Mouse (Mus musculus) CH12.LX (cell line): ENCODE measurements around the gene Gm21992.

Source experiments
- CTCF ChIP-seq, 2 experiments: IDR thresholded peaks in 1 of 2; conservative IDR thresholded peaks in 1 of 2; 2 replicates each; pipeline ENCODE4 v1.5.1; 2011 to 2012; ENCODE audit warnings: low read depth in 2 of 2, low read length in 2 of 2, improper control_type of control experiment in 1 of 2, inconsistent platforms in 1 of 2, mild to moderate bottlenecking in 1 of 2, moderate library complexity in 1 of 2
- GABPA ChIP-seq: IDR thresholded peaks from 2 replicates; pipeline ENCODE4 v1.6.1; 2012; ENCODE audit warnings: low read depth, low read length, improper control_type of control experiment, inconsistent platforms; ENCODE audit not compliant: insufficient replicate concordance
- MAFK ChIP-seq: IDR thresholded peaks from 2 replicates; pipeline ENCODE4 v1.6.1; 2011; ENCODE audit warnings: low read length, improper control_type of control experiment; ENCODE audit not compliant: insufficient replicate concordance
- MAX ChIP-seq: IDR thresholded peaks from 2 replicates; pipeline ENCODE4 v1.6.1; 2011; ENCODE audit warnings: low read length, improper control_type of control experiment
- MAZ ChIP-seq: IDR thresholded peaks from 2 replicates; pipeline ENCODE4 v1.6.1; 2012; ENCODE audit warnings: low read depth, mild to moderate bottlenecking, inconsistent platforms, low read length, improper control_type of control experiment, moderate library complexity
- POLR2A ChIP-seq: IDR thresholded peaks from 2 replicates; pipeline ENCODE4 v1.6.1; 2011; ENCODE audit warnings: low read depth, mild to moderate bottlenecking, improper control_type of control experiment, low read length
- SMC3 ChIP-seq: IDR thresholded peaks from 2 replicates; pipeline ENCODE4 v1.6.1; 2011; ENCODE audit warnings: low read depth, low read length, improper control_type of control experiment
- UBTF ChIP-seq: IDR thresholded peaks from 2 replicates; pipeline ENCODE4 v1.6.1; 2012; ENCODE audit warnings: low read depth, mild to moderate bottlenecking, inconsistent platforms, low read length, improper control_type of control experiment, moderate library complexity
- ZKSCAN1 ChIP-seq: IDR thresholded peaks from 2 replicates; pipeline ENCODE4 v1.6.1; 2012; ENCODE audit warnings: low read depth, inconsistent platforms, low read length, improper control_type of control experiment, borderline replicate concordance
- ZNF384 ChIP-seq: IDR thresholded peaks from 2 replicates; pipeline ENCODE4 v1.6.1; 2012; ENCODE audit warnings: low read depth, low read length, improper control_type of control experiment, inconsistent platforms

DNA sequence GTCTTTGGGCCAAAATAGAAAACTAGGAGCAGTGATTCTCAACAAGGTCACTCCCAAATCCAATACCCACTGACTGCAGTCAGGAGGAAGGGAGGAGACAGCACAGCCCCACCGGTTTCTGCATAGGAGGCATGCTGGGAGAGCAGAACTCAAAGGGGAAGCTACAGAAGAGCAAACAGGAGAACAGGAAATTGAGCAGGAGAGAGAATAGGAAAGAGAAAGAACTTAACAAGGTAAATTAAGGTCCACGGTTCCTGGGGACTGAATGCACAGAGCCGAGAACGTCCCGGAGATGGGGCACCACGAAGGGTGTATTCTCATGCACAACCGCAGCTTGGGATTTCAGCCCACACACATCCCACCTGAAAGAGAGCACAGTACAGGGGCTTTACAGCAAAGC, 26.2 kb downstream of the Gm21992 start:
- no peak for TF ChIP-seq SMC3
- TF ChIP-seq MAFK, result no peak
- no peak for TF ChIP-seq GABPA
- TF ChIP-seq POLR2A, result no peak
- TF ChIP-seq ZKSCAN1, result no peak
- TF ChIP-seq MAZ, result no peak
- TF ChIP-seq CTCF (conservative IDR thresholded peaks at IDR 0.05 in 1 of 2, IDR thresholded peaks at IDR 0.05 in 1 of 2; ENCODE audit: low read depth in 2 of 2, low read length in 2 of 2), result no peak
- no peak for TF ChIP-seq UBTF
- no peak for TF ChIP-seq MAX
- TF ChIP-seq ZNF384, result no peak
